Mouse (Mus musculus): ENCODE data around the gene Shroom3. TPM values are rescaled to one million over a fixed set of nuclear protein-coding genes. Genes with fewer than 3 reads are reported as not detected.

Gene Shroom3
- total RNA-seq, 2 experiments from 2014 or later, result 4.0 to 6.4 TPM

DNA sequence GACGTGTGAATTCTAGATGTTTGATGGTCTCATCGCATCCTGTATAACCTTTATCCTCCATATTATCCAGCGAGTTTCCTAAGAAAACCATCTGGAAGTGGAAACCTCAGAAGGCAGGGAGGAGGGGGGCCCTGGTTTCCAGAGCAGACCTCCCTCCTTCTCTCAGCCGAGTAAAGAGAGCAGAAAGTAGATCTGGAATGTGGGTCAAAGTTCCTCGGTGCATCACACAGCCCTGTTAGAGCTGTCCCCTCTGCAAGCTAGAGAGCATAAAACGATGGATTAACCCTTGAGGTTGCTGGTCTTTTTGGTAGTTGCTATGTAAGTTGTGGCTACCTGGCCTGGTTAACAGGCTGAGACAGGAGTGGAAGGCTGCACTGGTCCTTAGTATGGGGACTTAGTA, 46.0 kb downstream of the Shroom3 start:
- DNase-seq (ENCODE audit: low spot score in 2 of 2), result no peak
- intact Hi-C loops (cut with DNase I), result loop anchor here (2.0 to 5.0 kb wide), 4 partner anchors 143 to 433 kb away; no protein-coding TSS in a partner anchor

DNA sequence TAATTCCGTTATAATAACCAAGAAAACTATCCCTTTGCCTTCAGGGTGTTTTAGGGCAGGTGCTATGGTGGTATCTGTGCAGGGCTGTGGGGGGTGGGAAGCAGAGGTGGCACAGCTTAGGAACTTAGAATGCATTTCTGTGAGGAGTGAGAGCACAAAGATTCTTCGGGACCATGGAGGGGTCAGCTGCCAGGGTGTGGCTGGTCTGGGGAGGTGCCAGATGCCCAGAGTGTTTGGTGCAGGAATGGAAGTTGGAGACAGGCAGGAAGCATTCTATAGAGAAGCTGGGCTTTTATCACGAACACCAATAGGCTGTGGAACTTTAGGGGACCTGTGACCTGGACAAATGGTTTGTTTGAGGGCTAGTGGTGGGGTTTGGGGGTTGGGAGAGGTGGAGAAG, 58.6 kb downstream of the Shroom3 start:
- intact Hi-C loops (cut with DNase I), result no loop called here
- DNase-seq (ENCODE audit: low spot score in 2 of 2), result no peak

DNA sequence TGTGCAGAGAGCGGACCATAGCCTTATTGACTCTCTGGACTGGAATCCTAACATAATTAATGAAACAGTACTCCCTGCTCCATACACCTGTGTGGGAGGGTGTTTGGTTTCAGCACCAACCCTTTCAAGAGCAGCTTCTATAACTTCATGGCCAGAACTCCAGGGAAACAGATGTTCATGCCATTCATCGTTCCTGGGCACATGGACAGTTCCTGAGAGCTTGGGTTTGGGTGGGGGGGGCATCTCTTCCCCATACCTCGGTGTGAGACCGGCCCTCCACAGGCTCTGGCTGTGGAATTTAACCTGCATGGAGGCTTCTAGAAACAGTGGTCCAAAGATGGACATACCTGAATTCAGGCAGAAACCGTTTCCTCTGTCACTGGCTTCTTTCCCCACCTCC, 59.5 kb downstream of the Shroom3 start:
- intact Hi-C loops (cut with DNase I), result no loop called here
- no peak for DNase-seq (ENCODE audit: low spot score in 2 of 2)

DNA sequence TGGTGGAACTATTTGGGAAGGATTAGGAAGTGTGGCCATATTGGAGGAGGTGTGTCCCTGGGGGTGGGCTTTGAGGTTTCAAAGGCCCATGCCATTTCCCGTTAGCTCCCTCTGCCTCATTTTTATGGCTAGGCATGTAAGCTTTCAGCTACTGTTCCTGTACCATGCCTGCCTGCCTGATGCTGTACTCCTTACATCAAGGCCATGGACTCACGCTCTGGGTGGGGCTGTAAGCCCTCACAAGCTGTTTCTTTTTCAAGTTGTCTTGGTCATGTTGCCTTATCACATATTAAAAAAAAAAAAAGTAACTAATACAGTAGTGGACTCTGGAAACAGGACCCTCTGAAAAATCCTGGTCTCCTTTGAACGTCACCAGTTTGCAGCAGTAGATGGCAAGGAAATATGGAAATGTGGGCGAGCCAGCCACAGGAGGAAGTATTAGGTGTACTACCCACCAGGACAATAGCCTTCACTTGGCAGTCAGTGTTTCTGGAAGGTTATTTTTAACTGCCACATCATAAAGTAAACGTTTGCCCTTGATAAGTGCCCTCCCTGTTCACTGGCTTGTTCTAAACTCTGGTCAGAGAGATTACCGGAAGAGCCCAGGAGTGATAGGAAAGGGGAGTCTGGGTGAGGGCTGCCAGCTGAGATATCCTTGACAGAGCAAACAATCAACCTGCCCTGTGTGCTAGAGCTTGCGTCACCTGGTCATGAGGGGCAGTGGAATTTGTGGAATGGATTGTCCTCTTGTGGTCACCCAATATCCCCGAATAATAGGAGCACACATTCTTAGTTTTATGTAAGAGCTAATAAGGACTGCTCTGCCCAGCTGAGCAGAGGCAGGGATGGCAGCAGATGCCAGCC, 62.4 kb downstream of the Shroom3 start:
- no peak for DNase-seq (ENCODE audit: low spot score in 2 of 2)
- intact Hi-C loops (cut with DNase I), result no loop called here

DNA sequence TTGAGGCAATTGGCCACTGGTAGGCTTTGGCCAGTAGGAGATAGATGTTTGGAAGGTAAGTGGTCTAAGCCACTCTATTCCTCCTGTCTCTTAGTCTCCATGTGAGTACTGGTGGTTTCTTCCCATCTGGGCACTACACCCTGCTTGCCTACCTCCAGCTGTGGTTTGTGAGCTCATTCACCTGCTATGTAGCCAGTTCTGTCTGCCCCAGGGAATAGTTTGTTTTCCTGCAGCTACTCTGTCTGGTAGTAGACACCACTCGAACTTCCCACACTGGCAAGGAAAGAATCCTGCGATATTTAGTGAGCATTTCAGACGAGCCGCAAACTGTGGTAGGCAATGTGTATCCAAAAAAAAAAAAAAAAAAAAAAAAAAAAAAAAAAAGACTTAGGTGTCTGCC, 68.3 kb downstream of the Shroom3 start:
- DNase-seq (ENCODE audit: low spot score in 2 of 2), result no peak
- intact Hi-C loops (cut with DNase I), result no loop called here

GRCm38 (mm10) chr5:92755241-92755775, 72.1 kb downstream of the Shroom3 start:
- intact Hi-C loops (cut with DNase I), result no loop called here
- DNase-seq (ENCODE audit: low spot score in 2 of 2), result peak in 1 of 2 experiments; percentile 17

DNA sequence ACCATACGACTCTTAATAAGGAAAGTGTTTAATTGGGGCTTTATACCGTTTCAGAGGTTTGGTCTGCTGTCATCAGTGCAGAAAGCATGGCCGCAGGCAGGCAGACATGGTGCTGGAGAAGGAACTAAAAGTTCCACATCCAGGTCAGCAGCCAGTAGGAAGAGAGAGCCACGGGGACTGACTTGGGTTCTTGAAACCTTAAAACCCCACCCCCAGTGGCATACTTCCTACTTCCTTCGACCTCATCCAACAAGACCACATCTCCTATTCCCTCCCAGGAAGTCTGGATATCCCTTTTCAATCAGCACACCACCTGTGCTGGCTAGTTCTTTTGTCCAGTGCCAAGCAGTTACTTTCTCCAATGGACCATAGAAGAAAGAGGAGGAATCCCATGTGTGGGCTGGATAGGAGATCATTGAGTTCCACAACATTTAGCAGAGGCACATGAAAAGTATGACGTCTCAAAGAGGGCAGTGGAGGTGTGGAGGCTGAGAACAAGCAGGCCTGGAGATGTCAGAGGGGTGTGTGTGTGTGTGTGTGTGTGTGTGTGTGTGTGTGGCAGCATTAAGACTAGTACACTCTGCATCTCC, 76.0 kb downstream of the Shroom3 start:
- intact Hi-C loops (cut with DNase I), result no loop called here
- DNase-seq (ENCODE audit: low spot score in 2 of 2), result no peak

- intact Hi-C loops (cut with DNase I), result no loop called here
- no peak for DNase-seq (ENCODE audit: low spot score in 2 of 2)
Observed at GRCm38 (mm10) chr5:92760542-92760941, 77.3 kb downstream of the Shroom3 start.

- intact Hi-C loops (cut with DNase I), result no loop called here
- no peak for DNase-seq (ENCODE audit: low spot score in 2 of 2)
Observed at GRCm38 (mm10) chr5:92761615-92762353, 78.5 kb downstream of the Shroom3 start.

DNA sequence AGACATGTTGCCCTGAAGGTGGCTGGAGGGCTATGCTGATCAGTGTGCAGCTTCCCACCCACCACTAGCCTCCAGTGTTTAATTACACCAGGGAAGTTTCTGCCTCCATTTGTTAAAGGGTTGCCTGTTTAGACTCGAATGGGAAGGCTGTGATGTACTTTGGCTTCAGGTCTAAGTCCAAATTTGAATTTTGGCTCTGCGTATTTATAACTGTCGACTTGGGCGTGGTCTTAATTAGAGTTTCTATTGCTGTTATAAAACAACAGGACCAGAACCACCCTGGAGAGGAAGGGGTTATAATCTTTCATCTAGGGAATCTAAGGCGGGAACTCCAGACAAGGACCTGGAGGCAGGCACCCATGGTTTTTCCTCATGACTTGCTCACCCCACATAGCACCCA, 79.2 kb downstream of the Shroom3 start:
- no peak for DNase-seq (ENCODE audit: low spot score in 2 of 2)
- intact Hi-C loops (cut with DNase I), result no loop called here

DNA sequence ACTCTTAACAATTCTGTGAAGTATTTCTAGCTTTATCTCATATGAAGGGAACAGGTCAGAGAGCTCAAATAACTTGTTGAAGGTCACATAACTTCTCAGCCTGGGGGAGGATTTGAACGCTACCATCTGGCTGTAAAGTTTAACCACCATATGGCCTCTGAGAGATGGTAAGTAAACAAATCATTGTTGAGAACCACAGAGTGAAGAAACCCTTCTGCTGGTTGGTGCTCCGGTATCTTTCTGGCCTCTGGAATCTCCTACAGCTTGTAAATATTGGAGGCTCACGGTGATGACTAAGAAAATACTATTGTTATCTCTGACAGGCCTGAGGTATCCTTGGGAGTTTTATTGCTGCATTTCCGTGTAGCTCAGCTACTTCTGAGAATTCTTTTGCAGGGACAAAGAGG, 80.3 kb downstream of the Shroom3 start:
- intact Hi-C loops (cut with DNase I), result no loop called here
- no peak for DNase-seq (ENCODE audit: low spot score in 2 of 2)

- intact Hi-C loops (cut with DNase I), result no loop called here
- DNase-seq (ENCODE audit: low spot score in 2 of 2), result no peak
Observed at GRCm38 (mm10) chr5:92766301-92766700, 83.1 kb downstream of the Shroom3 start.

DNA sequence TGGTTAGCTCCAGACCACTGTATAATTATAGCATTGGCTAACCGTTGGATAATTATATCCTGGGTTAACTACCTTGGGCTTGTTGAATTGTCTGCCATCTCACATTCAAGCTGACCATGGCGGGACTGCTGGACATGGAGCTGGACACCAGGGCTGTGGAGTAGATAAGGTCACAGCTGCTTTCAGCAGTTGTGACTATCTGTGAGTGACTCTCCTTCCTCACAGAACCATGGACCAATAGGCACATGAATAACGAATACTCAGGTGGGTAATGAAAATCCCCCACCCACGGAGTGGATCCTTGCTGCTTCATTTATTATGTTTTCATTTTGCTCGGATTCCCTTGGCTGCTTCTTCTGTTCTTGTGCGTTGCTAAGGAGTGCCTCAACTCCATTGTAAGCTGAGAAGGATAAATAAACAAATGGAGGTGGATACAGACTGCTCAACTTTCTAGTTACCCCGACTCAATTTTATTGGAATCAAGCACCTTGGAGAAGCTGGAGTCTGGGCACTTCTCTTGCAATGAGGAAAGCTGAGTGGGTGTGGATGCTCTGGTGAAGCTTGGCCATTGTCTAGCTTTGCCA, 84.1 kb downstream of the Shroom3 start:
- intact Hi-C loops (cut with DNase I), result no loop called here
- no peak for DNase-seq (ENCODE audit: low spot score in 2 of 2)

DNA sequence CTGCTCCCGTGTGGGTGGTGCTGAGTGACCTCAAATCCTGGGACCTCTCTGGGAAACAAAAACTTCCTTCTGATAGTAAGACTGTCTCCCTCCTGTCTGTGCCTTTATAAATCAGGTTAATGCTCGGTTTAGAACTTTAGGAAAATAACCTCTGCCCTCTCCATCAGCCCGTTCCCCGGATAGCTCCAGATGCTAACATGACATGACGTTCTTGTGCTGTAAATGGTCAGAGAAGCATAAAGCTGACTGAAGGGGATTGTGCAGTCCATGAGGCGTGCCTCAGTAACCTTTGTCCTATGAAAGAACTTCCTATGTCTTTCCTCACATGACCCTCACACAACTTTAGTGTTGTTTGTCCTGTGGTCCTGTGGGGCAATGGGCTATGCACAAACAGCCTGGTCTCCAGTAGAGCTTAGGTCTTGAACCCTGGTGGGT, 84.6 kb downstream of the Shroom3 start:
- DNase-seq (ENCODE audit: low spot score in 2 of 2), result no peak
- intact Hi-C loops (cut with DNase I), result no loop called here

- DNase-seq (ENCODE audit: low spot score in 2 of 2), result no peak
- intact Hi-C loops (cut with DNase I), result no loop called here
Observed at GRCm38 (mm10) chr5:92773821-92774220, 90.6 kb downstream of the Shroom3 start.

DNA sequence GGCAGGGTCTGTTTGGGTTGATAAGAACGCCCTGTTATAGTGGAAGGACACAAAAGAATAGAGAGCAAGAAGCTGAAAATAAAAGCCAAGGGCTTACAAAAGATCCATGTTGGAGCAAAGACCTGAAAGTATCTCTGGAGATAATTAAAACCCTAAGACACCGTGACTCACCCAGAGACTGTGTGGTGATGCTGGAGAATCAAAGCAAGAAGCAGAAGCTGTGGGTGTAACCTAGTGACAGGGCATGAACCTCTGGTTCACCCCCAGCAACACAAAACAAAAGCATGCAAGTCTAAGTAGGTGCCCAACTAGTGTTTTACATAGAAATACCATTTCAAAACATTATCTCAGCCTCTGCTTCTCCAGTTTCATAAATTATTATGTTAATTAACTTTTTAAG, 91.2 kb downstream of the Shroom3 start:
- DNase-seq (ENCODE audit: low spot score in 2 of 2), result no peak
- intact Hi-C loops (cut with DNase I), result no loop called here

GRCm38 (mm10) chr5:92774893-92775292, 91.7 kb downstream of the Shroom3 start:
- no peak for DNase-seq (ENCODE audit: low spot score in 2 of 2)
- intact Hi-C loops (cut with DNase I), result no loop called here

DNA sequence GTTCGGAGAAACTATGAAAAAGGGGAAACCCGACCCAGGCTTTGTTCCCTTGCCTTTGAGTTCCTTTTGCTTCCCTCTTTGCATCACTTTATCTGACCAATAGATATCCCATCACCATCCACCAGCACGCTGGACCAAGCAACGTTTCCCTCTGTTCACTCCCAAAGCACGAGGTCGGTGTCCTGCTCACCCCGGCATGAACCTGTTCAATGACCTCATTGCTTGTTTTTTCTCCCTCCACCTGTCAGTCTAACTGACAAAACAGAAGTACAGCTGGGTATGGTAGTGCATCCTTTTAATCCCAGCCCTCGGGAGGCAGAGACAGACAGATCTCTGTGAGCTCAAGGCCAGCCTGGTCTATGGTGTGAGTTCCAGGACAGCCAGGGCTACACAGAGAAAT, 95.2 kb downstream of the Shroom3 start:
- DNase-seq (ENCODE audit: low spot score in 2 of 2), result no peak
- intact Hi-C loops (cut with DNase I), result no loop called here

- intact Hi-C loops (cut with DNase I), result no loop called here
- no peak for DNase-seq (ENCODE audit: low spot score in 2 of 2)
Observed at GRCm38 (mm10) chr5:92781082-92781481, 97.8 kb downstream of the Shroom3 start.

All from left cerebral cortex, postnatal 14 days (tissue).